Mouse (Mus musculus): ENCODE results near the gene Ddx60.

Ddx60 gene

DNA sequence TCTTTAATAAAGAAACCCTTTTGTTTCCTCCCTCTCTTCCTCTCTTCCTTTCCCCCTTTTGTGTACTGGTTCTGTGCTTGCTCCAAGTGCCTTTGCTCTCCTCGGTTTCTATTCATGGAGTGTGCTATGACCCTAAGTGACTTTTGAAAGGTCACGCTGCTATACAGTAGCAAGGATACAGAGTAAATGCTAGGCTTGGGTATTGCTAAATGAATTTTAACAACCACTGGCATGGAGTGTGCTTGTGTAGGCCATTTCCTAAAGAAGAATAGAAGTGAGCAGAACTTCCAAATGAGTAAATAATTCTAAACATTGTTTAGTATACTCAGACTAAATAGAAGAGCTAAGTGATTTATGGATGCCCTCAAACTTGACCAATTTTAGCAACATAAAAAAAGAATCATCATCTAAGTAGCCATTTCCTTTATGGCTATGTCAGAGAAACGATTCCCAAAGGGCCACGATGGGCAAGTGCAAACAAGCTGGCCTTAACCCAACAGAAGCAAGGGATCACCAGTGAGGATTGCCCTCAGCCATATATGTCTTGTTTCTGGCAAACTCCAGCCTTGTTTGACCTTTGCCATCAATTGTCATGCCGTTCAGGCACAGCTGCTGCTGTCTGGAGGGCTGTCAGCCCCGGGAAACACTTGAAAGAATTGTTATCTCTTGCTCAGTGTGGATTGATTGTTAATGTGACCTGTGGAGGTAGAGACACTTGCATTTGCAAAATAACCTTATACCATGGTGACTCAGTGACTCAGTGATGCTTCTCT, 58.0 kb downstream of the Ddx60 start:
- DNase-seq (ENCODE audit: low spot score in 2 of 2) = no peak

DNA sequence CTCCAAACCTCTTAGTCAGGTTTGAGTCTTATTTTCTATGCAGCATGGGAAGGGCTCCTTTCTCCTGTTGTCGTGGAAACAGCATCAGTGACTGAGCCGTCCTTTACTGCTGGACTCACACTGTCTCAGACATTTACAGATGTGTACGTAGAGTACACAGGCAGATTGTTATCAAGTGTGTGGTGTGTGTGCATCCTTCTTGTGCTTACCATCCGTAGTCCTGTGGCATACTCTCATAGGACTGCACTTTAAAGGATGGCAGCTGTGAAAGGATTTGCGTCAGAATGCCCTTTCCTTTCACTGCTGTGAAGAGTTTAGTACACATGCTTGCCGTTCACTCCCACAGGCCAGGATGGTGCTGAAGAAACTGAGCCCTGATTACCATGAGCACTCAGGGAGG, 61.6 kb downstream of the Ddx60 start:
- no peak for DNase-seq (ENCODE audit: low spot score in 2 of 2)

GRCm38 (mm10) chr8:61992796-61993195, 64.9 kb downstream of the Ddx60 start:
- no peak for DNase-seq (ENCODE audit: low spot score in 2 of 2)

GRCm38 (mm10) chr8:61997125-61997524, 69.2 kb downstream of the Ddx60 start:
- DNase-seq (ENCODE audit: low spot score in 2 of 2) = no peak

DNA sequence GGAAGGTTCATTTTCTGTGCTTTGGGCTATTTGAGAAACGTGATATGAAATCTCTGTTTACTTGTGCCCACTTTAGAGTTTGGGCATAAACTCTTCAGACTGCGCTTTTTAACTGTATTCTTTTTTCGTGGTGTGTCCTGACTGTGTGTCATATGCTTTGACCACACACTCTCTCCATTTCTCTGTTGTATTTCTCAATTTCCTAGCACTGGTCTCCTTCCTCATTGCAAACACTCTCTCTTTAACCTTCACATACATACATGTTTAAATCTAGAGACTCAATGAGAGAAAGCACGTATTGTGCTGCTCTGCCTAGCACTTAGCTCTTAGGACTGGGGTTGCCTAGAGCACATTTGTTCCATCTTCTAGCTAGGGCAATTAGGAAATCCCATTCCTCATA, 86.3 kb downstream of the Ddx60 start:
- no peak for DNase-seq (ENCODE audit: low spot score in 2 of 2)

DNA sequence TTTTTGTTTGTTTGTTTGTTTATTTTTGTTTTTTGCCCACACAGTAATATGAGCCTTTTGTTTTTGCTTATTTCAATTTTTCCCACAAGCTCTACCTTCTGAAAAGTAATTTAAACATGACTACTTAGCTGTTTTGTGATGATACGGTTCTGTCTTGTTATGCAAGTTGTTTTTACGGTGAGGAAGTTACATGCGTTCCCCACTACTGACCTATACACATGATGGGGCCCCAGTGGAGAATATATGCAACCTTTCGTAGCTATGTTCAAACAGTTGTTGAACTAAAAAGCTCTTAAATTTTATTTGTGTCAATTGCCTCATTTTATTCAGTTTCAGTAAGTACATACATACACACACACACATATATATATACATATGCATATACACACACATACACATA, 86.7 kb downstream of the Ddx60 start:
- DNase-seq (ENCODE audit: low spot score in 2 of 2) = no peak

DNA sequence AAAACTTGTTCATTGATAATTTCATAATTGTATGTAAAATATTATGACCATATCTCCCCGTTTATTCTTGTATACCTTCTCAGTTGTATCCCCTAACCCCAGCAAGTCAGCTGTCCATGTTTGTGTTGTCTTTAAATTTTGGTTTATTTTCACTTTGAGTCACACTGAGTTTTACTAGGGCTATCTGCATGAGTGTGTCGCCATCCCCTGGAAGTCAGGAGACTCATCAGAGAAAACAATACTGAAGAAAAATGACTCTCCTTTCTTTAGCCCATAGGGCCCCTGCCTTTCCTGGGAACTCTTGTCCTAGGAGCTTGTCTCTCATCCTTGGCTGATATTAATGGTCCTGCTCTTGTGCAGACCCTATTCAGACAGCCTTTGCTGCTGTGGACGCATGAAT, 106.5 kb downstream of the Ddx60 start:
- no peak for DNase-seq (ENCODE audit: low spot score in 2 of 2)

- no peak for DNase-seq (ENCODE audit: low spot score in 2 of 2)
Measured at GRCm38 (mm10) chr8:62046809-62047208, 118.9 kb downstream of the Ddx60 start.

DNA sequence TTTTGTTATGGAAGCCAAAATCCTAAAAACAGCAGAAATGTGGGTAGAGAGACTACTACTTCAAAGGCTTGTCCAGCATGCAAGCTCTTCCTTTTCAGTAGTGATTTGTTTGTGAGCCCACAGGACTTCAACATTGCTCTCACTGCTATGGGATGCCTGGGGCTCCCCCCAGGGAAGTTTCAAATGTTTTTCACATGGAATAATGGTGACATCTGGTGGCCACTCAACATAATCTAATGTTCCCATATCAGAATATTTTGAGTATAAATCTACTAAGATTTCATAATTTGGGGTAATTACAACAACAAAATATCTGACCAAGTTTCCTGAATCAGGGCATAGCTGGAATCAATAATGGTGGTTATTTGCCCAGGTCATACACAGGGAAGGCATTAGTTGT, 132.5 kb downstream of the Ddx60 start:
- DNase-seq (ENCODE audit: low spot score in 2 of 2) = no peak

DNA sequence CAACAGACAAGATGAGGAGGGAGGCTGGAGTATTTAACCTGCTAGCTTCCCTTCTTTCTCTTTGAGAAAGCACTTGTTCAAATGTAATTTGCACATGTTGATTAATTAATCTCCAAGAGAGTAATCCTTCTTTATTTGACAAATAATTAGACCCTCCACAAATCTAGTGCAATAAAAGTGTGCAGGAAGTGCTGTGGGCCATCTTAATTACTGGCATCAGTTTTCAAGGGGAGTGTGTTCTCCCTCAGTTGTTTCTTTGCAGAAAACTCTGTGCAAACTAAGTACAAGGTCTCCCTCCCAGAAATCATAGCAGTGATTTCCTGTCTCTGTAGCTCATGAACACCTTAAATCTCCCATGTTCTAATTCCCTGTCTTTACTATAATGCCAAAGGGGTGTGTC, 140.4 kb downstream of the Ddx60 start:
- no peak for DNase-seq (ENCODE audit: low spot score in 2 of 2)

GRCm38 (mm10) chr8:62080195-62080802, 152.4 kb downstream of the Ddx60 start:
- DNase-seq (ENCODE audit: low spot score in 2 of 2) = no peak

GRCm38 (mm10) chr8:62081804-62082203, 153.9 kb downstream of the Ddx60 start:
- DNase-seq (ENCODE audit: low spot score in 2 of 2) = no peak

Data from spleen, postnatal 36 days (tissue).